In genomic region chr2:156494875-156495274, GRCm38 (mm10) we compare ENCODE assay signal across 10 mouse cellular contexts. TPM values are rescaled to one million over a fixed set of nuclear protein-coding genes. Genes with fewer than 3 reads are reported as not detected.
DNase-seq lines count a peak whose midpoint lies in the region; ATAC-seq and TF ChIP-seq lines count a peak whose summit lies in the region.
"Had no signal": no experiment of that assay in that cellular context is flagged by ENCODE, and none has a peak within 500 bp of the region (broad histone marks: within the 10 kb centered on the region; RNA-seq: fewer than 3 reads in every experiment).

No protein-coding gene starts in this region.

- H3K4me3 ChIP-seq in heart, embryonic 11.5 days (ENCODE audit: low read depth, low read length), result no peak overlapping the region
- H3K4me3 ChIP-seq in bone marrow, adult 2 months (replicated peaks; ENCODE audit: control insufficient read depth, low read depth, low read length), result no peak overlapping the region
- H3K4me3 ChIP-seq in liver, embryonic 14.5 days (ENCODE audit: insufficient read depth in 1 of 2, low read depth in 2 of 2, low read length in 2 of 2), result peak overlapping the region; percentile 10 to 29

- ATAC-seq in heart, embryonic 11.5 days (replicated peaks; ENCODE audit: insufficient number of reproducible peaks, low FRiP score, low TSS enrichment), result peak; percentile 82
- ATAC-seq in liver, embryonic 14.5 days (ENCODE audit: insufficient read depth), result peak; percentile 94

- no peak for TF ChIP-seq POLR2A in bone marrow, adult 2 months (IDR thresholded peaks at IDR 0.05; ENCODE audit: borderline replicate concordance, control insufficient read depth, low read depth, low read length)

- peaks cover 21% of the 10 kb centered on the region for H3K4me1 ChIP-seq in heart, embryonic 11.5 days (ENCODE audit: control insufficient read depth, insufficient read depth, low read length)
- H3K4me1 ChIP-seq in bone marrow, adult 2 months (ENCODE audit: control insufficient read depth, insufficient read depth, low read length), result no peaks in the 10 kb centered on the region; the same call in 1 of the 2 replicates
- H3K4me1 ChIP-seq in liver, embryonic 14.5 days (replicated peaks; ENCODE audit: control insufficient read depth in 2 of 2, insufficient read depth in 2 of 2, low read length in 1 of 2), result peaks cover 29 to 38% of the 10 kb centered on the region in 2 experiments

- peak overlapping the region; percentile 39 for H3K4me2 ChIP-seq in heart, embryonic 11.5 days
- H3K4me2 ChIP-seq in liver, embryonic 14.5 days (ENCODE audit: low read depth), result peak overlapping the region; percentile 72

- intact Hi-C loops in heart, postnatal 14 days (cut with DNase I), result loop anchor here (5.0 kb wide), 1 partner anchor 73 kb away; the partner anchor contains the start of gene Epb41l1

- no peak for DNase-seq in heart, postnatal 14 days
- DNase-seq in cerebellum, postnatal 14 days, result peak; percentile 79 to 94
- peak; percentile 82 to 89 (median 83) for DNase-seq in liver, embryonic 14.5 days (ENCODE audit: low read depth in 3 of 3, low spot score in 3 of 3)
- no peak for DNase-seq in thymus, postnatal 4 days
- DNase-seq in embryo, embryonic 10 days (ENCODE audit: low spot score), result no peak
- no peak for DNase-seq in frontal cortex, postnatal 10 days (ENCODE audit: low spot score in 2 of 2)
- DNase-seq: heart, postnatal 10 days; lung, adult 2 months had no signal

- TF ChIP-seq EP300 in liver, embryonic 14.5 days (IDR thresholded peaks at IDR 0.05; ENCODE audit: low read depth), result peak; percentile 83

- no peaks in the 10 kb centered on the region for H3K36me3 ChIP-seq in heart, embryonic 11.5 days (ENCODE audit: control insufficient read depth, insufficient read depth, low read length)
- no peaks in the 10 kb centered on the region for H3K36me3 ChIP-seq in liver, embryonic 14.5 days (replicated peaks; ENCODE audit: control insufficient read depth, insufficient read depth, low read depth)

- peak overlapping the region; percentile 78 for H3K27ac ChIP-seq in heart, embryonic 11.5 days (ENCODE audit: low read depth, low read length)
- peak overlapping the region; percentile 76 for H3K27ac ChIP-seq in bone marrow, adult 2 months (ENCODE audit: control insufficient read depth, insufficient read depth, low read depth, low read length, poor library complexity)
- H3K27ac ChIP-seq in liver, embryonic 14.5 days, result peak overlapping the region; percentile 94

- no peaks in the 10 kb centered on the region for H3K27me3 ChIP-seq in heart, embryonic 11.5 days (ENCODE audit: control insufficient read depth, insufficient read depth, low read length)
- no peaks in the 10 kb centered on the region for H3K27me3 ChIP-seq in liver, embryonic 14.5 days (ENCODE audit: control insufficient read depth, insufficient read depth, low read length)

- H3K9ac ChIP-seq in heart, embryonic 11.5 days (ENCODE audit: low read depth, low read length), result no peak overlapping the region
- peak overlapping the region; percentile 60 for H3K9ac ChIP-seq in liver, embryonic 14.5 days (replicated peaks)

- H3K9me3 ChIP-seq in heart, embryonic 11.5 days (replicated peaks; ENCODE audit: control insufficient read depth, low read length), result no peaks in the 10 kb centered on the region
- no peaks in the 10 kb centered on the region for H3K9me3 ChIP-seq in liver, embryonic 14.5 days (ENCODE audit: control insufficient read depth, low read length)

- TF ChIP-seq CTCF in bone marrow, adult 2 months (IDR thresholded peaks at IDR 0.05; ENCODE audit: control insufficient read depth, insufficient read depth, low read length), result no peak
- no peak for TF ChIP-seq CTCF in liver, embryonic 14.5 days (IDR thresholded peaks at IDR 0.05; ENCODE audit: low read depth)

- WGBS in heart, embryonic 11.5 days (ENCODE audit: insufficient replicate concordance), result 84% methylated on average over 12 of the region's 12 CpGs
- 78% methylated on average over 12 of the region's 12 CpGs for WGBS in bone marrow, adult 2 months
- WGBS in liver, embryonic 14.5 days (ENCODE audit: insufficient replicate concordance), result 42% methylated on average over 12 of the region's 12 CpGs

RNA-seq across cellular contexts. Expression of gene Aar2, which starts 52.5 kb away (rescaled TPM):
- polyA plus RNA-seq in heart, embryonic 11.5 days (2014; fragmentation: Nextera tagmentation; extraction: Ambion mirVana), result 26.5 and 27.0 TPM in 2 replicates
- 10 to 100 TPM; 18.8 to 19.5 TPM for total RNA-seq in heart, postnatal 14 days (2021)
- polyA plus RNA-seq in bone marrow, adult 2 months (2011; ENCODE audit: insufficient read depth, insufficient read length, low replicate concordance, missing spikeins), result 9.0 and 15.1 TPM in 2 replicates
- 5.9 and 6.0 TPM in 2 replicates for polyA plus RNA-seq in liver, embryonic 14.5 days (2012; rRNA removed)
- polyA plus RNA-seq in liver, embryonic 14.5 days (2014; fragmentation: Nextera tagmentation; extraction: Ambion mirVana), result 13.2 and 14.2 TPM in 2 replicates

Comparison
In these comparisons a context has a peak if more than half of its experiments do, and no peak if none do; other contexts are left out.
1. H3K4me3 ChIP-seq: peak in liver, embryonic 14.5 days (2 of 2); none in heart, embryonic 11.5 days (single experiment) and bone marrow, adult 2 months (single experiment).
2. DNase-seq: peak in cerebellum, postnatal 14 days (2 of 2) and liver, embryonic 14.5 days (3 of 3); none in heart, postnatal 14 days (0 of 2), thymus, postnatal 4 days (single experiment), embryo, embryonic 10 days (single experiment) and frontal cortex, postnatal 10 days (0 of 2).
3. Peak in every context shown above with its lines, with median percentiles within 50 percentile points of each other: H3K27ac ChIP-seq.